Mouse (Mus musculus): ENCODE measurements around the gene Amdhd2. TPM values are rescaled to one million over a fixed set of nuclear protein-coding genes. Genes with fewer than 3 reads are reported as not detected.

Amdhd2 gene
- polyA plus RNA-seq (2016; fragmentation: Nextera tagmentation; extraction: Ambion mirVana) = 42.4 and 44.8 TPM in 2 replicates

DNA sequence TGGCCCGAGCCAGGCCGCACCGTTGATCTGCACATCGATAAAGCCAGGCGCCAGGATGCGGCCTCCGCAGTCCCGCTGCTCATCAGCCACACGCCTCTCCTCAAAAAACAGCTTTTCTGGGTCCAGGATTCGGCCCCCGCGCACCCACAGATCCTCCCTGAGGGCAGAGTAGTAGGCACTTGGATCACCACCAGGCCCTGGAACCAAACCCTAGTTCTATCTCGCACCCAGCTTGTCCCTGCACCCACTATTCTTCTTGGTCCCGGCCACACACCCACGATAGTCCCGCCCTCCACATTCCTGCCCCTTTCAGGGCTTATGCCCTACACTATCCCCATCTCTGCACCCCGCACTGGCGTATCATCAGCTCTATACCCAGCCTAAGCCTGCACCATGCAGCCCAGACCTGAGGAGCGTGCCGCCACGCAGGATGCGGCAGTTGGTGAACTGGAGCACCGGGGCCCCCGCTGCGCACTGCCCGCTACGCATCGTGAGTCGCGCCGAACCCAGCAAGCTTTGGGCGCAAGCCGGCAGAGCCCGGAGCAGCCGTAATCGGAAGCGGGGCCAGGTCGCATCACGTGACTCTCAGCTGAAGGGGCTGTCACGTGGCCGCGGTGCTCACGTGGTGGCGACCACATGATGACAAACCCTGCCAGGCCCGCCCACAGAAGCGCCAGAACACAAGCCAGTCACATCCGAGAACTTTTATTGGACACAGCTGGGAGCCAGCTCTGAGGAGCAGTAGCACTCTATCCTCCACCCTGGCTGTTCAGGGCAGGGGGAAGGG lies at the start of gene Amdhd2:
Gene Amdhd2 (minus strand): TSS at position 591 of the 787 bp plus-strand sequence.
- 1% methylated on average over 47 of the region's 47 CpGs for WGBS
- Histone ChIP-seq H3K27me3 (ENCODE audit: low read depth, poor library complexity, severe bottlenecking) (no peaks in the 10 kb centered on the region), H3K4me1 (peaks cover 32% of the 10 kb centered on the region), H3K36me3 (peaks cover 35% of the 10 kb centered on the region), H3K9me3 (replicated peaks) (no peaks in the 10 kb centered on the region), H3K27ac (replicated peaks) (peak within 1 kb of the TSS; percentile 86), H3K4me3 (peak within 1 kb of the TSS; percentile 84)
- peak; percentile 98 for DNase-seq (ENCODE audit: low spot score)

DNA sequence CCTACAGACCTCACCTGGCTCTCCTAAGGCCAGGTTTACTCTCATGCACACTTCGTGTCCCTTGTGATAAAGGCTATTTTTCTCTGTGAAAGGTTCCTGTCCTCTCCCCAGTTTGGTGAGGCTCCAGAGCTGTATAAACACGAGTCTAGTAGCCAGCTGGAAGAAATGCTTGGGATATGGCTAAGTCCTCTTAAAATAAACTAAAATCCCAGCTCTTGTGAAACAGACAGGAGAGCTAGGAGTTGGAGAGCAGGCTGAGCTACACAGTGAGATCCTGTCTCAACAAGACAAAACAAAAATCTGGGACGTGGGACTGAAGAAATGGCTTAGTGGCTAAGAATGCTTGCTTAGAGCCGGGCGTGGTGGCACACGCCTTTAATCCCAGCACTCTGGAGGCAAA lies 49.6 kb upstream of the Amdhd2 start:
- no peak for DNase-seq (ENCODE audit: low spot score)
- H3K27me3 ChIP-seq (ENCODE audit: low read depth, poor library complexity, severe bottlenecking) = peaks cover 33% of the 10 kb centered on the region
- no peaks in the 10 kb centered on the region for H3K9me3 ChIP-seq (replicated peaks)
- peaks cover 45% of the 10 kb centered on the region for H3K4me1 ChIP-seq
- H3K27ac ChIP-seq (replicated peaks) = no peak overlapping the region
- 69% methylated on average over 6 of the region's 6 CpGs for WGBS
- peaks cover 41% of the 10 kb centered on the region for H3K36me3 ChIP-seq
- H3K4me3 ChIP-seq = no peak overlapping the region

DNA sequence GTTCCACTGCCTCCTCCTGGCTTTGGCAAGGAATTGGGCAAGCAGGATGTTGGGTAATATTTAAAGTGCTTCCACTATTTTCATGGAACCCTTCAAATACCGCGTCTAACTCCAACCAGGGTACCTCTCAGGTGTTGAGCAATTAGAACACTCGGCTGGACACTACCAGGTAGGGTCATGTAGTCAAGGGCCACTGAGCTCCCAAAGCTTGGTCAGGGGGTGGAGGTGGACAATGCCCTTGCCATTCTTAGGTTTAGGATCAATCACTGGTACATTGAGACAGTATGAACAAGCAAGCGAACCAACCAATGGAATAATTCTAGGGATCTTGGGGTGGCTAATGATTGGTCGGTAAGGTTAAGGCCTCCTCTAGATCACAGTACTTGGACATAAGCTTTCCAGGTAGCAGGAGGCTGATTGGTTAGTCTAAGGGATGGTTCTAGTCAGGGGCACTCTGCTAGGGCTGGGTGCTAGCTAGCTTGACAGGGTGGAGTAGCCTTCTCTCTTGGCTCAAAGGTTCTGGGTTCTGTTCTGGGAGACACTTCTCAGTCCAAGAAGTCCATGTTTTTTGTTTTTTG lies 49.0 kb upstream of the Amdhd2 start:
- peaks cover 35% of the 10 kb centered on the region for H3K36me3 ChIP-seq
- no peak for DNase-seq (ENCODE audit: low spot score)
- peak overlapping the region; percentile 73 for H3K4me3 ChIP-seq
- no peaks in the 10 kb centered on the region for H3K9me3 ChIP-seq (replicated peaks)
- peak overlapping the region; percentile 91 for H3K27ac ChIP-seq (replicated peaks)
- 20% methylated on average over 5 of the region's 5 CpGs for WGBS
- peaks cover 52% of the 10 kb centered on the region for H3K4me1 ChIP-seq
- peaks cover 40% of the 10 kb centered on the region for H3K27me3 ChIP-seq (ENCODE audit: low read depth, poor library complexity, severe bottlenecking)

DNA sequence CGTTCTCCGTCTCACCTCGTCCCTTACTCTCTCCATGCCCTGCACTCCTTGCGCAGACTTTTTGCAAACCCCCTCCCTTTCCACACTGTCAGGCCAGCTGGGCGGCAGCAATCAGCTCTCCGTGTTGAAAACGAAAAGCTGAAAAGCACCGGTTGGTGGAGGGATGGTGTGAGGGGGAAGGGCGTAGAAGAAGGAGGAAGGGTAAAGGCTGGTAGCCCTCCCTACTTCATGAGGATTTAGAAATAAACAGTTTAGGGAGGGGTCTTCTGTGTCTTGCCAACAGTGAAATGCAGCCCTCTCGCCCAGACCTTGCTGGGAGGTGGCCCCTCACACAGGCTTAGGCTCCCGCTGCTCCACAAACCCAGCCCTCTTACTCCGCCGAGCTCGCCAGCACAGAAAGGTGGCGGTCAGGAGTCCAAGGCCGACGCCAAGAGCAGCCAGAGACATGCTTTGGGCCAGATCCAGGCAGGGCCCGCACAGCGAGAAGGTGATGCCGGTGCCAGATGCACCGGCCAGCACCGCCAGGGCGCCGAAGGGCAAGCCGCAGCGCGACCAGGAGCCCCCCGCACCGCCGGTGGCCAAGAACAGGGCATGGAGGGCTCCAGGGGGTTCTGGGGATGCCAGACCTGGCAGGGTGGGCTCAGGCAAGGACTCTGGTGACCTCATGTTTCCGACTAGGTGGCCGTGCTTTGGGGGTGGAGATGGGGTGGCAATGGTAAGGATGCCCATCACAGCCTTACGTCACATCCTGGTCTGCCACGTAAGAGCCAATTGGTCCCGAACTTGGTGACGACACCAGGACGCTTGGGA lies 48.3 kb upstream of the Amdhd2 start:
- Histone ChIP-seq H3K27me3 (ENCODE audit: low read depth, poor library complexity, severe bottlenecking) (peaks cover 47% of the 10 kb centered on the region), H3K27ac (replicated peaks) (peak overlapping the region; percentile 91), H3K9me3 (replicated peaks) (no peaks in the 10 kb centered on the region), H3K4me3 (peak overlapping the region; percentile 73), H3K4me1 (peaks cover 59% of the 10 kb centered on the region), H3K36me3 (peaks cover 28% of the 10 kb centered on the region)
- DNase-seq (ENCODE audit: low spot score) = peak; percentile 79
- 2% methylated on average over 37 of the region's 37 CpGs for WGBS

DNA sequence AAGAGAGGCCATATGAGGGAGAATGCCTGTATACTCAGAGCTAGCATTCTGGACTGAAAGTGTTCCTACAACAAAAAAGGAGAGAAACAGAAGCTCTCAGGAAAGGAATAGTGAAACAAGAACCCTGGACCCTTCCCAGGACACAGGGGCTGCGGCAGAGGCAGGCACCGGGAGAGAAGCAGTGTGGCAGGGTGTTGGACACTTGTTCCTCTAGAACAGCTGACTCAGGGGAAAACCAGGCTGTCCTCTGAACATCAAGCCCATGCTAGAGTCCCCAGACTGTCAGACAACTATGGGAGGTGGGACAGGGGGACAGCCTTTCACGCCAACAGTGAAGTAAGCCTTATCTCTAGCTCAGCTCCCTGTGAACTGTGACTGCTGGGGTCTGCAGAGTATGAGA lies 47.0 kb upstream of the Amdhd2 start:
- Histone ChIP-seq H3K4me3 (peak overlapping the region; percentile 74; the same call in 1 of the 2 replicates), H3K27me3 (ENCODE audit: low read depth, poor library complexity, severe bottlenecking) (peaks cover 59% of the 10 kb centered on the region), H3K9me3 (replicated peaks) (no peaks in the 10 kb centered on the region), H3K4me1 (peaks cover 71% of the 10 kb centered on the region), H3K36me3 (peaks cover 18% of the 10 kb centered on the region), H3K27ac (replicated peaks) (peak overlapping the region; percentile 91)
- WGBS = 80% methylated on average over 3 of the region's 3 CpGs
- no peak for DNase-seq (ENCODE audit: low spot score)

DNA sequence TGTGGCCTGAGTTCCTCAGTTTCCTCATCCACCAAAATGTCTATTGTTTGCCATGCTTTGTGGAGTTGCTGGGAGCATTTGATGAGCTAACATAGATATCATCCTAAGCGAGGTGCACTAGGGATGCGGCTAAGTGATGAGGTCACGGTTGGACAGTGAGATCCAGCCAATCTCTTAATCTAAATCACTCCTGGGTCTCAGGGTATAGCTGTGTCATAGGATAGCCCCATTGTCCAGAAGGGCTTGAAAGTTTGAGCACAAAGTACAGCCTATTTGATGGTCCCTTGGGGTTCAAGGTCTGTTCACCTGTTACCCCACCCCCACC lies 46.3 kb upstream of the Amdhd2 start:
- DNase-seq (ENCODE audit: low spot score) = no peak
- peaks cover 78% of the 10 kb centered on the region for H3K4me1 ChIP-seq
- peak overlapping the region; percentile 74 for H3K4me3 ChIP-seq
- no peaks in the 10 kb centered on the region for H3K9me3 ChIP-seq (replicated peaks)
- peaks cover 59% of the 10 kb centered on the region for H3K27me3 ChIP-seq (ENCODE audit: low read depth, poor library complexity, severe bottlenecking)
- H3K36me3 ChIP-seq = peaks cover 11% of the 10 kb centered on the region
- peak overlapping the region; percentile 89 for H3K27ac ChIP-seq (replicated peaks)
- WGBS = 85% methylated on average over 3 of the region's 3 CpGs

DNA sequence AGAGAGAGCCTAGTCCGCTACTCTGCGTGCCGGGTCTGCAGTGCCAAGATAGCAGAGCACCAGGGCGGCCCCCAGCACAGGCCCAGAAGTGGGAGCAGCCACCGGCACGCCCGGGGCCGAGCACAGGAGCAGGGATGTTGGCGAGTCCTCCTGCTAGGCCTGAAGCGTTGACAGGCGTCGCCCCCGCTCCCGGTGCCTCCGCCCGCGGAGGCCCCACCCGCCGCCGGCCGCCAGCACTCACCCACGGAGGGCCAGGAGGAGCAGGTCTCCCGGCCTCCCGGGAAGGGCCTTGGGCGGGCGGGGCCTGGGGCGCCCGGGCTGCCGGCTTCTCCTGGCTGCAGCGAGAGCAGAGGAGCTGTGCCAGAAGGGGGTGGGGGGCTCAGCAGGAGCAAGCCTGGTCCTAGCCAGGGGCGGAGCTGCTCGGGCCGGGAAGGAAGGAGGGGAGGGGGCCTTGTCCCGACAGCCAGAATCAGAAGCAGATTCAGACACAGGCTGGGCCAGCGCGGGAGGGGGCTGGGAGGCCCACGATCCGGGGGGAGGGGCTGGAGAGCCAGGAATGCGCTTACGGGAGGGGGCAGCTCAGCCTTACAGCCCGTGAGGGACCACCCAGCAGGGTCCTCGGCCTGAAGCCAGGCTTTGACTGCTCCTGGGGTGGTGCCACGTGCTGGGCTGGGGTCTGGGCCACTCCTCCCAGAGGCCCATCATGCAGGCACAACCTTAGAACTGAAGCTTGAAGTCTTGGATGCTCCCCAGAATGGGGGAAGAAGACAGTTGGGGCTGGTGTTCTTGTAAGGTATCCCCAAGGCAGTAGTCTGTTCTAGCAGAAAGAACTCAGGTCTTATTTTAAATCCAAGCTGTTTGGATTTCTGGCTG lies 45.7 kb upstream of the Amdhd2 start, which contains the start of gene Ntn3:
Gene Ntn3 (minus strand): TSS at position 489 of the 873 bp plus-strand sequence.
- DNase-seq (ENCODE audit: low spot score) = peak; percentile 80
- peaks cover 84% of the 10 kb centered on the region for H3K4me1 ChIP-seq

DNA sequence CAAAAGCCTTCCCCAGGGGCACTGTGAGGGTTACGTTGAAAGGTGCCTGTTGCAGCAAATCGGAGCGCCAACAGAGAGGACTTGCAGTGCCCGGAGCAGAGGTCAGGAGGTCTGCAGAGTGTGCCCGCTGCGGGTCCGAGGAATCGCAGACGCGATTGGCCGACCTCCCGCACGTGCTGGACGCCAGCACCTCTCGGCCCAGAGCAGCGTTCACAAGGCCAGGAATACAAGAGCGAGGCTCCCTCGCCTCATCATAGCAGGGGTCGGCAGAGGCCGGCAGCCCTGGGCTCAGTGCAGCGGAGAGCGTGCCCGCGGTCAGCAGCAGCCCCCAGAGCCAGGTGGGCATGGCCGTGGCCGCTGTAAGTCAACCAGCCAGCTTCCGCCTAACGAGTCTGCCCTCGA lies 45.1 kb upstream of the Amdhd2 start:
- peak overlapping the region; percentile 74 for H3K4me3 ChIP-seq
- H3K27me3 ChIP-seq (ENCODE audit: low read depth, poor library complexity, severe bottlenecking) = peaks cover 59% of the 10 kb centered on the region
- peak overlapping the region; percentile 89 for H3K27ac ChIP-seq (replicated peaks)
- DNase-seq (ENCODE audit: low spot score) = peak; percentile 69
- H3K36me3 ChIP-seq = 0 out of 2 replicates have a peak, but pooled peaks cover 3% of the 10 kb centered on the region
- WGBS = under 1% methylated on average over 29 of the region's 29 CpGs
- H3K9me3 ChIP-seq (replicated peaks) = no peaks in the 10 kb centered on the region
- peaks cover 90% of the 10 kb centered on the region for H3K4me1 ChIP-seq

More for the DNA sequence above, 45.7 kb upstream of the Amdhd2 start, which contains the start of gene Ntn3:
- peak within 1 kb of the TSS; percentile 89 for H3K27ac ChIP-seq (replicated peaks)
- H3K4me3 ChIP-seq = peak within 1 kb of the TSS; percentile 74
- H3K27me3 ChIP-seq (ENCODE audit: low read depth, poor library complexity, severe bottlenecking) = peaks cover 59% of the 10 kb centered on the region
- WGBS = under 1% methylated on average over 43 of the region's 43 CpGs
- no peaks in the 10 kb centered on the region for H3K9me3 ChIP-seq (replicated peaks)
- H3K36me3 ChIP-seq = peaks cover 5% of the 10 kb centered on the region

DNA sequence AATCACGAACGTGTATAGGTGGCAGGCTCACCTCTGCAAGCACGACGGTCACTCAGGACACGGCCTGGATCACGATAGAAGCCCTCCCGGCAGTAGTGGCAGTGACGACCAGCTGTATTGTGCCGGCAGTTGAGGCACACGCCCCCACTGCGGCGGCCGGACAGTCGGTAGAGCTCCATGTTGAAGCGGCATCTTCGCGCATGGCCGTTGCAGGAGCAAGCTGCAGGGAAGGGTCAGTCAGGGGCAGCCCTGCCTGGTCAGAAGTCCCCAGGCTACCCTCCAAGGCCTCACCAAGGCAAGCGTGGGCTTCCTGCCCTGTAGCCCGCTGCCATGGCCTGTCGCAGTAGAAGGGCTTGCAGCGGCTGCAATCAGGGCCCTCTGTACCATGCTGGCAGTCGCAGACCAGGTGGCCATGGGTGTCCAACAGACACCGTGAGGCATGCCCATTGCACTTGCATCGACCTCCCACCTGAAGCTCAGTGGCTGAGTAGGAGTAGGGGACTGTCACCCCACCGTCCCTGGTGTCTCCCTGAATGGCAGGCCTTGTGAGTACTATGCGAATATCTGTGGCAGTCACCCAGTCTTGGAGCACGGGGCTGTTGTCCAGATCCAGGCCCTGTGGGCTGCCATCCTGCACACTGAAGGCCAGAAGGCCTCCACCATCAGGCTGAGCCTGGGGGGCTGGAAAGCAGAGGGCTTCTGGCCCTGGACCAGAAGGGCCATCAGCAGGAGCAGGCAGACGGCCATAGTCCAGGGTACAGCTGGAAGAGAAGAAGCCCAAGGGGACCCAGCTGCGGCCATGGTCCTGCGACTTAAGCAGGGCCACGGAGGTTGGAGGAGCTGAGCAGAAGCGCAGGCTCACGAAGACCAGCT lies 44.4 kb upstream of the Amdhd2 start:
- Histone ChIP-seq H3K27me3 (ENCODE audit: low read depth, poor library complexity, severe bottlenecking) (peaks cover 59% of the 10 kb centered on the region), H3K36me3 (0 out of 2 replicates have a peak, but pooled peaks cover 3% of the 10 kb centered on the region), H3K27ac (replicated peaks) (peak overlapping the region; percentile 89), H3K4me1 (peaks cover 95% of the 10 kb centered on the region), H3K9me3 (replicated peaks) (no peaks in the 10 kb centered on the region), H3K4me3 (peak overlapping the region; percentile 74)
- 59% methylated on average over 34 of the region's 34 CpGs for WGBS
- no peak for DNase-seq (ENCODE audit: low spot score)

DNA sequence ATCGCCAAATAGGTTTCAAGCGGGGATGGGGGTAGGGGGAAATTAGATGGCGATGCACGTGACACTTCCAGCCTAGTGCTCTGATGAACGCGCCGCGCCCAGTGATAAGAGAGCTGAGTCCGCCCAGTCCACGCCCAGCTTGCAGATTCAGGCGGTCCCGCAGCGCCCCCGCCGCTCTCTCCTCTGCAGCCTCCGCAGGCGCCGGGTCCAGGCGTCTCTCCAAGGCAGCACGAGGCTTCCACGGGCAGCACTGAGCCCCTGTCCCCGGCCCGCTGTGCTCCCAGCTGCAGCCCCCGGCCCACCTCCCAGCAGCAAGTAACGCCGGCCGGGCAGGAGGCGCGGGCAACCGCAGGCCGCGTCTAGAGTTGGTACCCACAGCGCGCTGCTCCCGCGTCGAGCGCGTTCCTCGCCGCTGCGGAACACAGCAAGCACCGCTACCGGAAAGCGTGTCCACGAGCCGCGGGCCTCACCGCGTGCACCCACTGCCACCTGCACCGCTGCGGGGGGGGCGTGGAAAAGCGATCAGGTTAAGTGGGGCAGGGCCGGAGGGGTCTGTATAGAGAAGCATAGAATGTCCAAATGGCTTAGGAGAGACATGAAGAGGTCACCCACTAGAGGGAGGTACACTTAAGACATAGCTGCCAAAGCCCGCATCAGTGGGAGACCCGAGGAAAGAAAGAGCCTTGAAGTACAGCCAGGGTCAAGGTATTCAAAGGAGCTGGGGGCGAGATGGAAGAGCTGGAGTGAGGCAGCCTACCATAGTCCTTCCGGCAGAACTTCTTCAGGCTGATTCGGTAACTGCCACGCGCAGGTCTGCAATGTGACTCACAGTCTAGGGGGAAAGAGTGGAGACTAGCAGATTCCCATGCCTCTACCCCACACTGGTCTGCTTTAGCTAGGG lies 43.1 kb upstream of the Amdhd2 start:
- peaks cover 94% of the 10 kb centered on the region for H3K4me1 ChIP-seq
- no peaks in the 10 kb centered on the region for H3K9me3 ChIP-seq (replicated peaks)
- WGBS = 6% methylated on average over 59 of the region's 62 CpGs
- DNase-seq (ENCODE audit: low spot score) = peak; percentile 68
- peak overlapping the region; percentile 82 for H3K27ac ChIP-seq (replicated peaks)
- H3K4me3 ChIP-seq = peak overlapping the region; percentile 74
- H3K27me3 ChIP-seq (ENCODE audit: low read depth, poor library complexity, severe bottlenecking) = peaks cover 59% of the 10 kb centered on the region
- H3K36me3 ChIP-seq = 0 out of 2 replicates have a peak, but pooled peaks cover 3% of the 10 kb centered on the region
